Mouse (Mus musculus) myocyte (in vitro differentiated cells): ENCODE measurements around the gene Ren1.

Experiments
- CEBPB ChIP-seq: IDR thresholded peaks from 2 replicates; pipeline ENCODE4 v1.6.1; 2011; ENCODE audit warnings: mild to moderate bottlenecking, moderate library complexity; ENCODE audit not compliant: poor library complexity, insufficient read depth, severe bottlenecking
- E2F4 ChIP-seq: IDR thresholded peaks from one replicate; pipeline ENCODE4 v1.6.1; 2011; ENCODE audit warnings: mild to moderate bottlenecking, control low read depth, moderate library complexity; ENCODE audit not compliant: insufficient read depth
- MYOD1 ChIP-seq, 3 experiments: IDR thresholded peaks; one replicate each; pipeline ENCODE4 v1.6.1; 2011; ENCODE audit warnings: control low read depth in 2 of 3, low read depth in 2 of 3, mild to moderate bottlenecking in 2 of 3, moderate library complexity in 1 of 3; ENCODE audit not compliant: insufficient read length in 2 of 3, control insufficient read depth in 1 of 3
- MYOG ChIP-seq, 3 experiments: IDR thresholded peaks; one replicate each; pipeline ENCODE4 v1.6.1; 2011; ENCODE audit warnings: control low read depth in 2 of 3, low read depth in 2 of 3, mild to moderate bottlenecking in 2 of 3; ENCODE audit not compliant: insufficient read length in 2 of 3, control insufficient read depth in 1 of 3, insufficient read depth in 1 of 3
- POLR2A ChIP-seq: IDR thresholded peaks from one replicate; pipeline ENCODE4 v1.6.1; 2011; ENCODE audit warnings: low read depth, mild to moderate bottlenecking, control low read depth, moderate library complexity; ENCODE audit not compliant: insufficient read length
- POLR2AphosphoS2 ChIP-seq: IDR thresholded peaks from one replicate; pipeline ENCODE4 v1.6.1; 2011; ENCODE audit warnings: low read depth, control low read depth; ENCODE audit not compliant: insufficient read length
- USF1 ChIP-seq: IDR thresholded peaks from one replicate; pipeline ENCODE4 v1.6.1; 2011; ENCODE audit warnings: low read depth, mild to moderate bottlenecking, control low read depth, moderate library complexity

GRCm38 (mm10) chr1:133394702-133395101 lies 44.4 kb downstream of the Ren1 start:
- TF ChIP-seq MYOD1 (IDR thresholded peaks at IDR 0.05; ENCODE audit: control insufficient read depth in 1 of 3, insufficient read length in 2 of 3, low read depth in 2 of 3) (no peak), MYOG (IDR thresholded peaks at IDR 0.05; ENCODE audit: control insufficient read depth in 1 of 3, insufficient read depth in 1 of 3, insufficient read length in 2 of 3, low read depth in 2 of 3) (no peak), USF1 (no peak), POLR2A (no peak), E2F4 (no peak), CEBPB (no peak), POLR2AphosphoS2 (no peak)
